Comparison of ENCODE assay signal across 28 mouse cellular contexts in the genomic region with DNA sequence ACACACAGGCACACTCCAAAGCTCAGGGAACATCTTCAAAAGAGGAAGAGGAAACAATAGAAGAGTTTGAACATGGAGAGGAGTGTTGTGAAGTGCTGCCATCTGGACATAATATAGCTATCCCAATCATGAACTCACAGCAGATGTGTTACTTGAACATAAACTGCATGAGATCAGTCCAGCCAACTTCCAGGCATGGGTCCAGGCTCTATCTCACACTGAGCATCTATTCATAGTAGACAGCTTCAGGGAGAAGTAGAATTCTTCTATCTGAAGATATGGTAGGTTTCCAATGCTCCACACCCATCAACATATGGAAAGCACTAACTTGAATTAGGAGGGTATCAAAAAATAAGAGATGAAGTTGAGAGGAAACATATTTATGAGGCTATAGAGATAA.
A peak's percentile ranks its signal among the peaks of the same experiment; 100 is the strongest.
DNase-seq lines count a peak whose midpoint lies in the region; ATAC-seq and TF ChIP-seq lines count a peak whose summit lies in the region.
"Had no signal": no experiment of that assay in that cellular context is flagged by ENCODE, and none has a peak within 500 bp of the region (broad histone marks: within the 10 kb centered on the region; RNA-seq: fewer than 3 reads in every experiment).

No protein-coding gene starts in this region.

- peak; percentile 76 for DNase-seq in embryonic facial prominence, embryonic 14.5 days (ENCODE audit: low spot score)
- no peak for DNase-seq in embryonic facial prominence, embryonic 10.5 days (ENCODE audit: low spot score)
- peak; percentile 8 for DNase-seq in heart, postnatal 4 days
- DNase-seq in heart, postnatal 10 days: no peak
- peak; percentile 3 for DNase-seq in right cerebral cortex, postnatal 4 days
- no peak for DNase-seq in right cerebral cortex, postnatal 25 days
- no peak for DNase-seq in cerebellum, adult 2 months
- DNase-seq: adrenal gland, adult 2 months; adrenal gland, postnatal 14 days; B cell, adult 2 months; cerebellum, adult 11-12 months; cerebellum, adult 9-10 months; cerebellum, postnatal 25 days; gastrocnemius, postnatal 14 days; heart, adult 2 months; heart, postnatal 36 days had no signal

- no peak for ATAC-seq in embryonic facial prominence, embryonic 14.5 days (ENCODE audit: low read depth)
- ATAC-seq: forebrain, embryonic 13.5 days; forebrain, embryonic 16.5 days; hindbrain, postnatal 0 days; inflammation-experienced regulatory T-cells, adult 6 months; intestine, embryonic 16.5 days had no signal

- no peak overlapping the region for H3K27ac ChIP-seq in embryonic facial prominence, embryonic 14.5 days (replicated peaks; ENCODE audit: low read depth, low read length)
- no peak overlapping the region for H3K27ac ChIP-seq in embryonic facial prominence, embryonic 10.5 days (replicated peaks)
- H3K27ac ChIP-seq in cerebellum, adult 2 months (ENCODE audit: insufficient read depth, low read length): no peak overlapping the region
- H3K27ac ChIP-seq: embryonic facial prominence, embryonic 13.5 days; forebrain, embryonic 10.5 days; forebrain, embryonic 13.5 days; heart, adult 2 months; heart, embryonic 10.5 days; heart, embryonic 13.5 days; hindbrain, embryonic 14.5 days; hindbrain, postnatal 0 days had no signal

- no peak overlapping the region for H3K9ac ChIP-seq in embryonic facial prominence, embryonic 14.5 days (ENCODE audit: low read depth, low read length)
- H3K9ac ChIP-seq: embryonic facial prominence, embryonic 13.5 days; forebrain, embryonic 13.5 days; heart, embryonic 13.5 days; hindbrain, embryonic 14.5 days had no signal

- intact Hi-C loops in heart, postnatal 10 days (cut with DNase I): no loop called here

- H3K9me3 ChIP-seq in embryonic facial prominence, embryonic 14.5 days (ENCODE audit: control insufficient read depth, low read length): peaks cover 11% of the 10 kb centered on the region
- H3K9me3 ChIP-seq in embryonic facial prominence, embryonic 10.5 days: peaks cover 10% of the 10 kb centered on the region; the same call in 1 of the 2 replicates
- H3K9me3 ChIP-seq: forebrain, embryonic 13.5 days; G1E had no signal

- no peak for TF ChIP-seq CTCF in cerebellum, adult 2 months (IDR thresholded peaks at IDR 0.05; ENCODE audit: borderline replicate concordance, insufficient read depth, low read depth, low read length)

- no peak overlapping the region for H3K4me3 ChIP-seq in embryonic facial prominence, embryonic 14.5 days (ENCODE audit: low read depth, low read length)
- no peak overlapping the region for H3K4me3 ChIP-seq in embryonic facial prominence, embryonic 10.5 days
- H3K4me3 ChIP-seq in cerebellum, adult 2 months (replicated peaks; ENCODE audit: insufficient read depth, low read depth, low read length): no peak overlapping the region
- H3K4me3 ChIP-seq: embryonic facial prominence, embryonic 13.5 days; forebrain, embryonic 10.5 days; forebrain, embryonic 13.5 days; heart, adult 2 months; heart, embryonic 10.5 days; heart, embryonic 13.5 days had no signal

- no peak for TF ChIP-seq POLR2A in cerebellum, adult 2 months (IDR thresholded peaks at IDR 0.05; ENCODE audit: borderline replicate concordance, insufficient read depth, low read length)

- H3K36me3 ChIP-seq in embryonic facial prominence, embryonic 14.5 days (ENCODE audit: control insufficient read depth, insufficient read depth, low read length): no peaks in the 10 kb centered on the region
- H3K36me3 ChIP-seq in embryonic facial prominence, embryonic 10.5 days (replicated peaks): no peaks in the 10 kb centered on the region
- H3K36me3 ChIP-seq: embryonic facial prominence, embryonic 13.5 days; forebrain, embryonic 10.5 days; G1E; heart, embryonic 10.5 days; heart, embryonic 13.5 days had no signal

- H3K4me2 ChIP-seq in embryonic facial prominence, embryonic 14.5 days (ENCODE audit: low read depth, low read length): no peak overlapping the region
- H3K4me2 ChIP-seq: embryonic facial prominence, embryonic 13.5 days; forebrain, embryonic 13.5 days; heart, embryonic 13.5 days; hindbrain, embryonic 14.5 days had no signal

- H3K4me1 ChIP-seq in embryonic facial prominence, embryonic 14.5 days (ENCODE audit: control insufficient read depth, insufficient read depth, low read length): no peaks in the 10 kb centered on the region
- no peaks in the 10 kb centered on the region for H3K4me1 ChIP-seq in embryonic facial prominence, embryonic 10.5 days
- no peaks in the 10 kb centered on the region for H3K4me1 ChIP-seq in cerebellum, adult 2 months (ENCODE audit: control insufficient read depth, insufficient read depth, low read length)
- H3K4me1 ChIP-seq: embryonic facial prominence, embryonic 13.5 days; forebrain, embryonic 10.5 days; forebrain, embryonic 13.5 days; heart, embryonic 10.5 days; heart, embryonic 13.5 days had no signal

- no peaks in the 10 kb centered on the region for H3K27me3 ChIP-seq in embryonic facial prominence, embryonic 14.5 days (replicated peaks; ENCODE audit: control insufficient read depth, insufficient read depth, low read length)
- H3K27me3 ChIP-seq in embryonic facial prominence, embryonic 10.5 days (replicated peaks; ENCODE audit: low read depth, poor library complexity, severe bottlenecking): no peaks in the 10 kb centered on the region
- H3K27me3 ChIP-seq in cerebellum, adult 2 months (ENCODE audit: control insufficient read depth, insufficient read depth, low read length): no peaks in the 10 kb centered on the region
- H3K27me3 ChIP-seq: CH12.LX; embryonic facial prominence, embryonic 13.5 days; forebrain, embryonic 13.5 days; heart, embryonic 13.5 days had no signal

Comparison
In these comparisons a context has a peak if more than half of its experiments do, and no peak if none do; other contexts are left out.
1. DNase-seq: peak in embryonic facial prominence, embryonic 14.5 days (single experiment), heart, postnatal 4 days (single experiment) and right cerebral cortex, postnatal 4 days (single experiment); none in embryonic facial prominence, embryonic 10.5 days (single experiment), heart, postnatal 10 days (0 of 2), right cerebral cortex, postnatal 25 days (single experiment) and cerebellum, adult 2 months (0 of 2).